Mouse (Mus musculus): ENCODE results near the gene Amt. TPM values are rescaled to one million over a fixed set of nuclear protein-coding genes. Genes with fewer than 3 reads are reported as not detected.
"Not testable (repeated sequence)": the region's sequence is repeated elsewhere in the genome, so short reads cannot be mapped to it uniquely, and the experiment has no call there.

Amt gene
- polyA plus RNA-seq, 1 experiment, result 13.3 TPM

DNA sequence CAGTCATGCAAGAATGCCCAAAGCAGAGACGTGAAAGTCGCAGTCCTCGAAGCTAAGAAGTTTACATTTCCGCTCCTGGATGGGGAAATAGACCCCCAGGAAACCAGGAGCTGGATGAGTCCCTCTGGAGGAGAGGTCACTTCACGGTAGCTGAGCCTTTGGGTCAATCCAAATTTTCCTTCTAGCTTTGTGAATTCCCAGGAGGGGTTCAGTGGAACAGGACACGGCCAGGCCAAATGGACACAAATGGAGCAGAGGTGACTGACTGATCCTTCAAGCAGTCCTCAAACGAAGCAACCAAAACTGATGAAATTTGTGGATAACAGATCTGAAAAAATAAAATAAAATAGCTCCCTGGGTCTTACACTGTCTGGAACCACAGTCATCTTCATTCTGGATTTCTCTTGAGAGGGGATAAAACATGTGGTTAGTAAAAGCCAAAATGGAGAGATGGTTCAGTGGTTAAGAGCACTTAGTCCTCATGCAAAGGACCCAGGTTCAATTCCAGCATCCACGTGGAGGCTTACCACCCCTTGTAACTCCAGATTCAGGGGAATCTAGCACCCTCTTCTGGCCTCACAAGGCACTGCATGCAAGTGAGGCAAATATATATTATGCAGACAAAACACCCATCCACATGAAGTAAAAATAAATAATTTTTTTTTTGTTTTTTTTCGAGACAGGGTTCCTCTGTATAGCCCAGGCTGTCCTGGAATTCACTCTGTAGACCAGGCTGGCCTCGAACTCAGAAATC lies 17.8 kb upstream of the Amt start:
- peaks cover 13% of the 10 kb centered on the region for H3K4me1 ChIP-seq (ENCODE audit: control insufficient read depth, insufficient read depth, low read length)
- WGBS, result 65% methylated on average over 10 of the region's 10 CpGs
- DNase-seq, result no peak
- TF ChIP-seq POLR2A (IDR thresholded peaks at IDR 0.05; ENCODE audit: borderline replicate concordance, extremely low read depth, low read depth, low read length) (no peak), CTCF (IDR thresholded peaks at IDR 0.05; ENCODE audit: insufficient read depth, low read length) (peak; percentile 55)
- no peak overlapping the region for H3K4me3 ChIP-seq (replicated peaks; ENCODE audit: extremely low read depth, low read depth, low read length)

DNA sequence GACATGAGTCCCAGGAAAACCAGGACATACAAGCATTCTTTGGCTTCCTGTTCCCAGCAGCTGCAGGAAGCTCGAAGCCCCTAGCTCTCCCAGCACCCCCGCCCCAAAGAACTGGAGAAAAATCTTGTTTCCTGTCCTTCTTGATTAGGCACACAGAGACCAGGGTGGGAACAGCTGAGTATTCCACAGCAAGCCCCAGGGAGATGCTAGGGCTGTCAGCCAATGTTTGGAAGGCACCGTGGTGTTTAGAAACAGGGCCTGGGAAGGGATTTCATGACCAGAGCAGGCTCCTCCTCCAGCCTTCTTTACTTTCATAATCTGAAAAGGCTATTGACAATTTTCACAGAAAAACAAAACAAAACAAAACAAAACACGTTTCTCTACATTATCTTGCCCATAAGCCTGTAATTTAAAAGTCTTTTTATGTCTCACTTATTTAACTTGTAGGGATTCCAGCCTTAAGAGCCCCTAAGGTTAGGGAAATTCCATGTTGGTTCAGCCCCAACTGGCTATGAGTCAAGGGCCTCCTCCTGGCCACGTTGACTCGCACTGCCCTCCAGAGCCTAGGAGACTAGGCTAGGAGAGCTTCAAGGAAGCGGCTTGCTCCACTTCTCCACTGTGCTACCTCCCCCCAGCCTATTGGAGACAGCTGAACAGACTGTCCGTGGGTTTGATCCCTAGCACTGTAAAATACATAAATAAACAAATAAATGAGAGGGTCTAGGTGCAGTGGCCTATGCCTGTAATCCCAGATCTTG lies 16.4 kb upstream of the Amt start:
- WGBS, result 11% methylated on average over 8 of the region's 8 CpGs
- peaks cover 8% of the 10 kb centered on the region for H3K4me1 ChIP-seq (ENCODE audit: control insufficient read depth, insufficient read depth, low read length)
- TF ChIP-seq POLR2A (IDR thresholded peaks at IDR 0.05; ENCODE audit: borderline replicate concordance, extremely low read depth, low read depth, low read length) (0 out of 2 replicates have a peak, but pooled peaks have one; percentile 50), CTCF (IDR thresholded peaks at IDR 0.05; ENCODE audit: insufficient read depth, low read length) (no peak)
- DNase-seq, result peak; percentile 60
- no peak overlapping the region for H3K4me3 ChIP-seq (replicated peaks; ENCODE audit: extremely low read depth, low read depth, low read length)

DNA sequence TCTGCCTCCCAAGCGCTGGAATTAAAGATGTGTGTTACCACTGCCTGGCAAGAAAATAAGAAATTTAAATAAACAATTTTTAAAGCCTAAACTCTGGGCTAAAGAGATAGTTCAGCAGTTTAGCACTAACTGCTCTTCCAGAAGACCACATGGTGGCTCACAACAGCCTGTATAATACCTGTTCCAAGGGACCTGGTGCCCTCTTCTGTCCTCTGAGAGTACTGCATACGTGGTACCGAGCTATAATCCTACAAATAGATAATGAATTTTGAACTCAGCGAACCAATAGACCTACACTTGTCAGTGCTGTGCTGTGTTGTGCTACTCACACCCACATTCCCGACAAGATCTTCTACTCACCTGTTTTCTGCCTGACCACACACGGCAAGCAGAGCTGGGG lies 12.2 kb upstream of the Amt start:
- WGBS, result 7% methylated on average over 6 of the region's 6 CpGs
- Histone ChIP-seq H3K4me1 (ENCODE audit: control insufficient read depth, insufficient read depth, low read length) (peaks cover 8% of the 10 kb centered on the region), H3K4me3 (replicated peaks; ENCODE audit: extremely low read depth, low read depth, low read length) (no peak overlapping the region)
- peak; percentile 65 for TF ChIP-seq CTCF (IDR thresholded peaks at IDR 0.05; ENCODE audit: insufficient read depth, low read length)
- no peak for TF ChIP-seq POLR2A (IDR thresholded peaks at IDR 0.05; ENCODE audit: borderline replicate concordance, extremely low read depth, low read depth, low read length)
- DNase-seq, result peak; percentile 68

DNA sequence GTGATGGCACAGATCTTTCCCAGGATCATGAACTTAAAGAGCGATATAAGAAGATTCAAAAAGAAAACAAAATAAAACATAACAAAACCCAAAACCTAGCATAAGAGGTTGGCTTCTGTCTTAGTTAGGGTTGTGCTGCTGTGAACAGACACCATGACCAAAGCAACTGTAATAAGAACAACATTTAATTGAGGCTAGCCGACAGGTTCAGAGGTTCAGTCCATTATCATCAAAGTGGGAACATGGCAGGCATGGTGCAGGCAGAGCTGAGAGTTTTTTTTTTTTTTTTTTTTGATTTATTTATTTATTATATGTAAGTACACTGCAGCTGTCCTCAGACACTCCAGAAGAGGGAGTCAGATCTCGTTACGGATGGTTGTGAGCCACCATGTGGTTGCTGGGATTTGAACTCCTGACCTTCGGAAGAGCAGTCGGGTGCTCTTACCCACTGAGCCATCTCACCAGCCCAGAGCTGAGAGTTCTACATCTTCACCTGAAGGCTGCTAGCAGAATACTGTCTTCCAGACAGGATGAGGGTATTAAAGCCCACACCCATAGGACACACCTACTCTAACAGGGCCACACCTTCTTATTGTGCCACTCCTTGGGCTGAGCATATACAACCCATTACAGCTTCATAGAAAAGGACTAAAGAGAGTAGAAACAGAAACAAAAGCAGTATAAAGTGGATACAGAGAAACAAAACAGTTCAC lies 9.0 kb upstream of the Amt start:
- not testable (repeated sequence) for H3K4me1 ChIP-seq (ENCODE audit: control insufficient read depth, insufficient read depth, low read length); DNase-seq; H3K4me3 ChIP-seq (replicated peaks; ENCODE audit: extremely low read depth, low read depth, low read length)
- WGBS, result 62% methylated on average over 6 of the region's 6 CpGs

DNA sequence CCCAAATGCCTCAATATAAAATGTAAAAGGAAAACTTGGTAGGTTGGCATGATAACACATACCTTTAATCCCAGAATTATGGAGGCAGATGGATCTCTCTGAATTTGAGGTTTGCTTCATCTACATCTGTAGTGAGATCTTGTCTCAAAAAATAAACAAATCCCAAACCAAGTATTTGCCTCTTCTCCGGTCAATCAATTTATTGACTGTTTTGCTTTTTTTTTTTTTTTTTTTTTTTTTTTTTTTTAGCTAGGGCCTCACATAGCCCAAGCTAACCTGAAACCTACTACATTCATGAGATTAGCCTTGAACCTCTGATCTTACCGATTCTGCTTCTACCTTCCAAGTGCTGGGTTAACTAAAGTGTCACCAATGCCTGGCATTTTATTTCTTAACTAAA lies 7.3 kb upstream of the Amt start:
- peaks cover 6% of the 10 kb centered on the region for H3K4me1 ChIP-seq (ENCODE audit: control insufficient read depth, insufficient read depth, low read length)
- WGBS, result 59% methylated on average over 2 of the region's 2 CpGs
- H3K4me3 ChIP-seq (replicated peaks; ENCODE audit: extremely low read depth, low read depth, low read length), result no peak overlapping the region
- no peak for DNase-seq
- TF ChIP-seq POLR2A (IDR thresholded peaks at IDR 0.05; ENCODE audit: borderline replicate concordance, extremely low read depth, low read depth, low read length) (no peak), CTCF (IDR thresholded peaks at IDR 0.05; ENCODE audit: insufficient read depth, low read length) (no peak)

DNA sequence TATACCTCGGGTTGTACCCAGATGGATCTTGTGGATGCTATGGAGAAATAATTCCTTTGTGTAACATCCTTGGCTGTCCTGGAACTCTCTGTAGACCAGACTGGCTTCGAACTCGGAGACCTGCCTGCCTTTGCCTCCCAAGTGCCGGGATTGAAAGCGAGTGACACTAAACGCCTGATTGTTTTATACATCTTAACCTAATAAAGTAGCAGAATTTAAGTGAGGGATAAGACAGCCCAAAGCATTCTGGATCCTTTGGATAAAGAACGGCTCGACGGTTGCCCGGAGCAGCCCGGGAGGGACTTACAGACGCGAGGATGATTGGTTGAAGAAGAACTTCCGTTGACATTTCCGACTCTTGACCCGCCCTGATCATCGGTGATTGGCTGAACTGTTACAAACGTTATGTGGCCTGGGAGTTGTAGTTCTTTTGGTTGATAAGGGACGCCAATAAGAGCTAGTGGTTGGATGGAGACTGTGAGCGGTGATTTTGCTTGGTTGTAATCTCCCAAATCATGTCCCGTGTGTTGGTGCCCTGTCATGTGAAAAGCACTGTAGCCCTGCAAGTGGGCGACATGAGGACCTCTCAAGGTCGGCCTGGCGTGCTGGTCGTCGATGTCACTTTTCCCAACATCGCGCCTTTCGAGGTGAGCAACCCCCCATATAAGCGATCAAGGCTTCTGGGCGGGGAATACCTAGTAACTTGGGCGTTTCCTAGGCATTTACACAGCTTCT lies 6.5 kb upstream of the Amt start, which contains the start of gene Nicn1:
TSS of gene Nicn1 (plus strand) at position 414 of the 735 bp plus-strand sequence.
- under 1% methylated on average over 32 of the region's 32 CpGs for WGBS
- DNase-seq, result peak; percentile 87
- H3K4me3 ChIP-seq (replicated peaks; ENCODE audit: extremely low read depth, low read depth, low read length), result peak within 1 kb of the TSS; percentile 96
- TF ChIP-seq POLR2A (IDR thresholded peaks at IDR 0.05; ENCODE audit: borderline replicate concordance, extremely low read depth, low read depth, low read length), result peak; percentile 52; the same call in 1 of the 2 replicates
- TF ChIP-seq CTCF (IDR thresholded peaks at IDR 0.05; ENCODE audit: insufficient read depth, low read length), result no peak
- H3K4me1 ChIP-seq (ENCODE audit: control insufficient read depth, insufficient read depth, low read length), result peaks cover 6% of the 10 kb centered on the region

DNA sequence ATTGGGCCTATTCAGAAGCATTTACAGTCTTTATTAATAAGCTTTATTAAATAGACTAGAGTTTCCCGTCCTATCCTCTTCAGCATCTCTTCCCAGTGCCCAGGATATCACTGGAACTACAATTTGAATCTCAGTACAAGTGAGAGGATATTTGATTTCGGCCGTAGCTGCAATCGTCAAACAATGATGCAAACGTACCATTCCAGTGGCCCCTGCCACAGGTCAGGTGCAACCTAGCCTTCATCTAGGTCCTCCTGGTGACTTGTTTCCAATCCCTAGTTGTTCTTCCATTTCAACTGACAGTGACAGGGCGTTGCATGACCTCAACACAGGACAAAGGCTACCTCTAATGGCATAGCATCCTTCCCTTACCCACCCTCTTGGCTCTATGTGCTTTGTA lies 5.9 kb upstream of the Amt start:
- TF ChIP-seq POLR2A (IDR thresholded peaks at IDR 0.05; ENCODE audit: borderline replicate concordance, extremely low read depth, low read depth, low read length) (no peak), CTCF (IDR thresholded peaks at IDR 0.05; ENCODE audit: insufficient read depth, low read length) (no peak)
- peak overlapping the region; percentile 96 for H3K4me3 ChIP-seq (replicated peaks; ENCODE audit: extremely low read depth, low read depth, low read length)
- WGBS, result 32% methylated on average over 6 of the region's 6 CpGs
- DNase-seq, result no peak
- H3K4me1 ChIP-seq (ENCODE audit: control insufficient read depth, insufficient read depth, low read length), result peaks cover 6% of the 10 kb centered on the region

DNA sequence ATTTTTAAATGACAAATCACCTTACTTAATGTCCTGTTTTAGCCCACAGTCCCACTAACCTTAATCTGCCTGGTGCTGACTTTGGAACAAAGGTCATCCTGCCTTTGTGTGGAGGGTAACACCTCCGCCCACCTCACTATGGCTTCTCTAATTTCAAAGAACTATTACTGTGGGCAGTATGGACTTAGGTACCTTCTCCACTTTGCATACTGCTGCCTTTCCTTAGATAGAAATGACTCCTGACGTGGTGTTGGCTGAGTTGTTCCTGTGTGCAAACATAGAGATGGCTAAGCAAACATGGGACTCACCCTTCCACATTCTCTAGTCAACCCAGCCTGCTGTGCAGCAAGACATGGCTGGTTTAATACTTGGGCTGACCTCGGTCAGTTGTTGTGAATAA lies 5.2 kb downstream of the Amt start:
- peaks cover 3% of the 10 kb centered on the region for H3K4me1 ChIP-seq (ENCODE audit: control insufficient read depth, insufficient read depth, low read length)
- whole genome bisulfite sequencing, result 63% methylated on average over 3 of the region's 3 CpGs
- DNase-seq, result no peak
- TF ChIP-seq POLR2A (IDR thresholded peaks at IDR 0.05; ENCODE audit: borderline replicate concordance, extremely low read depth, low read depth, low read length) (no peak), CTCF (IDR thresholded peaks at IDR 0.05; ENCODE audit: insufficient read depth, low read length) (no peak)
- H3K4me3 ChIP-seq (replicated peaks; ENCODE audit: extremely low read depth, low read depth, low read length), result no peak overlapping the region

DNA sequence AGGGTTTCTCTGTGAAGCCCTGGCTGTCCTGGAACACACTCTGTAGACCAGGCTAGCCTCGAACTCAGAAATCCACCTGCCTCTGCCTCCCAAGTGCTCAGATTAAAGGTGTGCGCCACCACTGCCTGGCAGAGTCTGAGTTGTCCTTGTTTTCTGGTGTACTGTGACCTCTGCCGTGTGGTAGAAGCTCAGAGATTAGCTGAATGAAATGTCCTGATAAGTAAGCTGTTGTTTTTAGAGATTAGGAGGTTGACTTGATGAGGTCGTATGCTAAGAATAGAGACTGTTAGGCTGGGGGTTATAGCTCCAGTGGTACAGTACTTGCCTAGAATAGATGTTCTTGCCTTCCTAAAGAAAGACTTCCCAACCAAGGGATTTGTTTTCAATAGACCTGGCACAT lies 8.1 kb downstream of the Amt start:
- 62% methylated on average over 4 of the region's 4 CpGs for WGBS
- no peak for DNase-seq
- TF ChIP-seq CTCF (IDR thresholded peaks at IDR 0.05; ENCODE audit: insufficient read depth, low read length) (no peak), POLR2A (IDR thresholded peaks at IDR 0.05; ENCODE audit: borderline replicate concordance, extremely low read depth, low read depth, low read length) (no peak)
- peaks cover 10% of the 10 kb centered on the region for H3K4me1 ChIP-seq (ENCODE audit: control insufficient read depth, insufficient read depth, low read length)
- no peak overlapping the region for H3K4me3 ChIP-seq (replicated peaks; ENCODE audit: extremely low read depth, low read depth, low read length)

All from lung, adult 2 months (tissue).